Mouse (Mus musculus) E14TG2a.4 (cell line): ENCODE measurements around the gene Nid2.

Experiments used
- CTCF ChIP-seq: conservative IDR thresholded peaks from 2 replicates; pipeline ENCODE4 v1.5.1; 2014; ENCODE audit warnings: low read length
- NANOG ChIP-seq: IDR thresholded peaks from 2 replicates; pipeline ENCODE4 v1.6.1; 2014; ENCODE audit warnings: borderline replicate concordance, low read length, mixed read lengths
- POU5F1 ChIP-seq: IDR thresholded peaks from 2 replicates; pipeline ENCODE4 v1.6.1; 2014; ENCODE audit warnings: low read length, borderline replicate concordance

DNA sequence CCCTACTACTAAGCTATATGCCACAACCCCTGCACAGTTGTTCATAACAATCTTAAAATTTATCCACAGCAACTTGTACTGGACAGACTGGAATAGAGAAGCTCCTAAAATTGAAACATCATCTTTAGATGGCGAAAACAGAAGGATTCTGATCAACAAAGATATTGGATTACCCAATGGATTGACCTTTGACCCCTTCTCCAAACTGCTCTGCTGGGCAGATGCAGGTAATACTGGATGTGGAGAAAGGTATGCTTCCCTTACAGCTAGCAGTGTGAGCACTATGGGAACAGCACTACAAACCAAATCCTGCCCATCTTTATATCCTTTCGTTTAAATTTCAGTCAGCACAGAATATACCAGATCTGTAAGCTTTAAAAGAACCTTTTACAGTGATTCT, 56.8 kb downstream of the Nid2 start:
- TF ChIP-seq CTCF = no peak
- TF ChIP-seq POU5F1 = no peak
- no peak for TF ChIP-seq NANOG
